28 mouse cellular contexts compared by ENCODE assay signal in genomic region chr7:135847304-135847703, GRCm38 (mm10).
A peak's percentile ranks its signal among the peaks of the same experiment; 100 is the strongest.
DNase-seq lines count a peak whose midpoint lies in the region; ATAC-seq lines count a peak whose summit lies in the region.
"Had no signal": no experiment of that assay in that cellular context is flagged by ENCODE, and none has a peak within 500 bp of the region (broad histone marks: within the 10 kb centered on the region; RNA-seq: fewer than 3 reads in every experiment).

No protein-coding gene starts in this region.

- H3K4me3 ChIP-seq in hindbrain, embryonic 16.5 days (ENCODE audit: low read length): no peak overlapping the region
- no peak overlapping the region for H3K4me3 ChIP-seq in hindbrain, embryonic 14.5 days (replicated peaks; ENCODE audit: low read length)
- H3K4me3 ChIP-seq in limb, embryonic 13.5 days: no peak overlapping the region
- no peak overlapping the region for H3K4me3 ChIP-seq in heart, embryonic 12.5 days
- H3K4me3 ChIP-seq: embryonic facial prominence, embryonic 12.5 days; heart, adult 2 months; heart, embryonic 13.5 days; kidney, embryonic 15.5 days; liver, embryonic 15.5 days; midbrain, embryonic 12.5 days had no signal

- H3K4me1 ChIP-seq in hindbrain, embryonic 16.5 days (ENCODE audit: control insufficient read depth, insufficient read depth, low read depth, low read length): peaks cover 3% of the 10 kb centered on the region
- peaks cover 24% of the 10 kb centered on the region for H3K4me1 ChIP-seq in hindbrain, embryonic 14.5 days (replicated peaks; ENCODE audit: control insufficient read depth, insufficient read depth, low read length)
- H3K4me1 ChIP-seq in limb, embryonic 13.5 days: peaks cover 59% of the 10 kb centered on the region
- no peaks in the 10 kb centered on the region for H3K4me1 ChIP-seq in heart, embryonic 12.5 days (replicated peaks)
- H3K4me1 ChIP-seq: liver, embryonic 15.5 days had no signal

- WGBS in hindbrain, embryonic 16.5 days: 77% methylated on average over 9 of the region's 9 CpGs
- WGBS in hindbrain, embryonic 14.5 days: 75% methylated on average over 9 of the region's 9 CpGs
- 58% methylated on average over 9 of the region's 9 CpGs for WGBS in limb, embryonic 13.5 days
- 68% methylated on average over 9 of the region's 9 CpGs for WGBS in heart, embryonic 12.5 days

- no peak for ATAC-seq in hindbrain, embryonic 16.5 days
- no peak for ATAC-seq in hindbrain, embryonic 14.5 days (ENCODE audit: low FRiP score)
- peak; percentile 81 for ATAC-seq in granulocyte monocyte progenitor cell, adult 5-6 weeks (replicated peaks; ENCODE audit: poor library complexity, severe bottlenecking)
- ATAC-seq in limb, embryonic 13.5 days (ENCODE audit: low FRiP score, low read depth): no peak
- ATAC-seq in heart, embryonic 12.5 days (ENCODE audit: insufficient number of reproducible peaks, low FRiP score): no peak
- ATAC-seq in cerebellum, adult (ENCODE audit: insufficient number of reproducible peaks, low FRiP score, low TSS enrichment): no peak
- ATAC-seq: CD4-positive, CD25-positive, alpha-beta regulatory T cell, adult 4 months; forebrain, embryonic 14.5 days had no signal

- H3K27ac ChIP-seq in hindbrain, embryonic 16.5 days (ENCODE audit: low read depth, low read length): 0 out of 2 replicates have a peak overlapping the region, but pooled peaks have one; percentile 18
- H3K27ac ChIP-seq in hindbrain, embryonic 14.5 days: no peak overlapping the region
- H3K27ac ChIP-seq in limb, embryonic 13.5 days: peak overlapping the region; percentile 84; the same call in 1 of the 2 replicates
- H3K27ac ChIP-seq in heart, embryonic 12.5 days (ENCODE audit: poor library complexity, severe bottlenecking): no peak overlapping the region
- H3K27ac ChIP-seq: embryonic facial prominence, embryonic 12.5 days; heart, adult 2 months; heart, embryonic 13.5 days; liver, embryonic 15.5 days; midbrain, embryonic 12.5 days; stomach, postnatal 0 days had no signal

- no peak for DNase-seq in hindbrain, embryonic 14.5 days (ENCODE audit: low spot score)
- no peak for DNase-seq in thymus, postnatal 36 days
- DNase-seq: adrenal gland, postnatal 14 days; cerebellum, adult 11-12 months; cerebellum, postnatal 25 days; gastrocnemius, postnatal 36 days; heart, adult 2 months; heart, postnatal 10 days; kidney, adult 18-20 months; kidney, postnatal 36 days; lung, embryonic 14.5 days; lung, postnatal 14 days; right cerebral cortex, adult 18-20 months; thymus, adult 2 months; thymus, postnatal 4 days had no signal

- no peak overlapping the region for H3K9ac ChIP-seq in hindbrain, embryonic 16.5 days (ENCODE audit: low read depth, low read length)
- H3K9ac ChIP-seq in hindbrain, embryonic 14.5 days: no peak overlapping the region
- H3K9ac ChIP-seq in limb, embryonic 13.5 days: no peak overlapping the region
- H3K9ac ChIP-seq in heart, embryonic 12.5 days: no peak overlapping the region
- H3K9ac ChIP-seq: embryonic facial prominence, embryonic 12.5 days; heart, embryonic 13.5 days; kidney, embryonic 15.5 days; liver, embryonic 15.5 days; lung, embryonic 14.5 days; midbrain, embryonic 12.5 days had no signal

- H3K9me3 ChIP-seq in hindbrain, embryonic 16.5 days (ENCODE audit: control insufficient read depth, low read length): no peaks in the 10 kb centered on the region
- H3K9me3 ChIP-seq in hindbrain, embryonic 14.5 days (ENCODE audit: control insufficient read depth, low read length): no peaks in the 10 kb centered on the region
- H3K9me3 ChIP-seq in limb, embryonic 13.5 days: no peaks in the 10 kb centered on the region
- H3K9me3 ChIP-seq in heart, embryonic 12.5 days (replicated peaks): no peaks in the 10 kb centered on the region
- H3K9me3 ChIP-seq: embryonic facial prominence, embryonic 12.5 days; heart, embryonic 13.5 days; kidney, embryonic 15.5 days; liver, embryonic 15.5 days; midbrain, embryonic 12.5 days had no signal

- H3K36me3 ChIP-seq in hindbrain, embryonic 16.5 days (ENCODE audit: control insufficient read depth, insufficient read depth, low read length): no peaks in the 10 kb centered on the region
- H3K36me3 ChIP-seq in hindbrain, embryonic 14.5 days (replicated peaks; ENCODE audit: control insufficient read depth, insufficient read depth): no peaks in the 10 kb centered on the region
- H3K36me3 ChIP-seq in limb, embryonic 13.5 days: no peaks in the 10 kb centered on the region
- H3K36me3 ChIP-seq in heart, embryonic 12.5 days: no peaks in the 10 kb centered on the region
- H3K36me3 ChIP-seq: embryonic facial prominence, embryonic 12.5 days; heart, embryonic 13.5 days; kidney, embryonic 15.5 days; liver, embryonic 15.5 days; midbrain, embryonic 12.5 days had no signal

- H3K4me2 ChIP-seq in hindbrain, embryonic 16.5 days (ENCODE audit: low read length): no peak overlapping the region
- no peak overlapping the region for H3K4me2 ChIP-seq in hindbrain, embryonic 14.5 days (replicated peaks)
- no peak overlapping the region for H3K4me2 ChIP-seq in limb, embryonic 13.5 days (replicated peaks)
- H3K4me2 ChIP-seq in heart, embryonic 12.5 days: no peak overlapping the region
- H3K4me2 ChIP-seq: embryonic facial prominence, embryonic 12.5 days; heart, embryonic 13.5 days; kidney, embryonic 15.5 days; liver, embryonic 15.5 days; lung, embryonic 14.5 days; midbrain, embryonic 12.5 days had no signal

- H3K27me3 ChIP-seq in hindbrain, embryonic 16.5 days (replicated peaks; ENCODE audit: control insufficient read depth, insufficient read depth, low read length): no peaks in the 10 kb centered on the region; the same call in 1 of the 2 replicates
- H3K27me3 ChIP-seq in hindbrain, embryonic 14.5 days (ENCODE audit: control insufficient read depth, insufficient read depth, low read length): no peaks in the 10 kb centered on the region
- peaks cover 32% of the 10 kb centered on the region for H3K27me3 ChIP-seq in limb, embryonic 13.5 days
- peaks cover 53% of the 10 kb centered on the region for H3K27me3 ChIP-seq in heart, embryonic 12.5 days (replicated peaks)

Comparison
In these comparisons a context has a peak if more than half of its experiments do, and no peak if none do; other contexts are left out.
1. H3K27ac ChIP-seq: peak in hindbrain, embryonic 16.5 days (single experiment) and limb, embryonic 13.5 days (single experiment); none in hindbrain, embryonic 14.5 days (single experiment) and heart, embryonic 12.5 days (single experiment).